Mouse (Mus musculus) liver, adult 2 months (tissue): Measurements from ENCODE around the gene Retreg1. TPM values are rescaled to one million over a fixed set of nuclear protein-coding genes. Genes with fewer than 3 reads are reported as not detected.

Experiments used
- DNase-seq: peaks from one replicate; pipeline ENCODE4 v3.0.0-alpha.2; 2011; ENCODE audit warnings: low read depth, low spot score; ENCODE audit errors: extremely low read depth
- H3K27ac ChIP-seq: fragments of 200-500 bp; replicated peaks from 2 replicates; pipeline ENCODE4 v1.5.1; 2012; ENCODE audit warnings: low read depth, mild to moderate bottlenecking, control low read depth, inconsistent platforms, low read length; ENCODE audit not compliant: insufficient read depth
- H3K27me3 ChIP-seq: fragments of 200-500 bp; 2 replicates; pipeline ENCODE4 v1.6.1; 2012; ENCODE audit warnings: mild to moderate bottlenecking, moderate library complexity, low read length, inconsistent platforms; ENCODE audit not compliant: control insufficient read depth, insufficient read depth
- H3K36me3 ChIP-seq: fragments of 200-500 bp; 2 replicates; pipeline ENCODE4 v1.6.1; 2012; ENCODE audit warnings: low read length, inconsistent platforms; ENCODE audit not compliant: control insufficient read depth, insufficient read depth
- H3K4me1 ChIP-seq: fragments of 200-500 bp; 2 replicates; pipeline ENCODE4 v1.6.1; 2011; ENCODE audit warnings: low read length; ENCODE audit not compliant: control insufficient read depth, insufficient read depth
- H3K4me3 ChIP-seq: fragments of 200-500 bp; 2 replicates; pipeline ENCODE4 v1.5.1; 2011; ENCODE audit warnings: low read depth, mild to moderate bottlenecking, control low read depth, low read length, moderate library complexity; ENCODE audit not compliant: insufficient read depth
- H3K79me2 ChIP-seq: fragments of 200-500 bp; 2 replicates; pipeline ENCODE4 v1.6.1; 2012; ENCODE audit warnings: inconsistent platforms, mild to moderate bottlenecking, low read length, moderate library complexity; ENCODE audit not compliant: control insufficient read depth, insufficient read depth
- H3K9ac ChIP-seq: fragments of 200-500 bp; 2 replicates; pipeline ENCODE4 v1.6.1; 2012; ENCODE audit warnings: low read depth, mild to moderate bottlenecking, control low read depth, inconsistent platforms, low read length
- CTCF ChIP-seq: fragments of 200-500 bp; IDR thresholded peaks from 2 replicates; pipeline ENCODE4 v1.5.1; 2011; ENCODE audit warnings: low read depth, low read length, control low read depth
- POLR2A ChIP-seq: fragments of 200-500 bp; IDR thresholded peaks from 2 replicates; pipeline ENCODE4 v1.6.1; 2011; ENCODE audit warnings: low read length, control low read depth; ENCODE audit not compliant: insufficient read depth; ENCODE audit errors: extremely low read depth
- WGBS: fragments of 180-500 bp; shearing (Covaris S2); methylation state at CpG from one replicate; pipeline ENCODE4 v1.1.7; 2018; 5-methylcytosine and 5-hydroxymethylcytosine counted together
- polyA plus RNA-seq: library from polyadenylated mRNA; depleted of rRNA; stranded (reverse); fragments of >200 nt; gene quantifications from 2 replicates; pipeline ENCODE4 v1.2.3, GENCODE M21; 2012
- total RNA-seq: library from RNA; depleted of rRNA; stranded (reverse); fragments of >200 nt; gene quantifications from 2 replicates; pipeline ENCODE4 v1.2.3, GENCODE M21; 2014

Gene Retreg1
- total and polyA plus RNA-seq, 2 experiments = 16.1 to 176 TPM

DNA sequence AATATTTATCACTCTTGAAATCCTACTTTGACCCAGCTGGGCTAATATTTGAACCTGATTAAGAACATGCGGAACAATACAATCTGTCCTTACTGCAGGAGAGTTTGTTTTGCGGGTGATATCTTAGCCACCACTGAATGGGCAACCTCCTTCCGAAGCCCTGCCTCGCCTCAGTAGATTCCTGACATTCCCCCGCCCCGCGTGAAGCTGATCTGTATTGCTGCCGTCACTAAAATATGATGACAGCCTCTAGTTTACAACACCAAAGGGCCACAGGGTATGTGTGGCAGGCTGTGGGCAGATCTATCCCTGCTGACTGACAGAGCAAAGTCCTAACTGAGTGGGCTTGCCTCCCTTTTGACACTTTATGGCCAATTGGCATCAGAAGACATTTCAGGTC, 102.2 kb downstream of the Retreg1 start:
- H3K27me3 ChIP-seq = no peaks in the 10 kb centered on the region
- WGBS = 20% methylated on average over 8 of the region's 8 CpGs
- H3K4me1 ChIP-seq = peaks cover 30% of the 10 kb centered on the region
- H3K4me3 ChIP-seq = no peak overlapping the region
- H3K9ac ChIP-seq = no peak overlapping the region
- H3K36me3 ChIP-seq = no peaks in the 10 kb centered on the region
- no peak for TF ChIP-seq CTCF
- TF ChIP-seq POLR2A = no peak
- peaks cover 37% of the 10 kb centered on the region; the same call in 1 of the 2 replicates for H3K79me2 ChIP-seq
- H3K27ac ChIP-seq = peak overlapping the region; percentile 17
- DNase-seq = peak; percentile 77

GRCm38 (mm10) chr15:25946482-25946881, 103.5 kb downstream of the Retreg1 start:
- TF ChIP-seq CTCF = no peak
- no peak for TF ChIP-seq POLR2A
- Histone ChIP-seq H3K79me2 (peaks cover 45% of the 10 kb centered on the region; the same call in 1 of the 2 replicates), H3K9ac (no peak overlapping the region), H3K27me3 (no peaks in the 10 kb centered on the region), H3K36me3 (no peaks in the 10 kb centered on the region), H3K4me3 (no peak overlapping the region), H3K27ac (no peak overlapping the region), H3K4me1 (peaks cover 30% of the 10 kb centered on the region)
- 82% methylated on average over 7 of the region's 7 CpGs for WGBS
- DNase-seq = no peak

- H3K4me1 ChIP-seq = peaks cover 24% of the 10 kb centered on the region
- no peak overlapping the region for H3K4me3 ChIP-seq
- H3K27ac ChIP-seq = no peak overlapping the region
- no peak for DNase-seq
- H3K9ac ChIP-seq = no peak overlapping the region
- no peak for TF ChIP-seq POLR2A
- TF ChIP-seq CTCF = no peak
- H3K36me3 ChIP-seq = no peaks in the 10 kb centered on the region
- H3K27me3 ChIP-seq = no peaks in the 10 kb centered on the region
- WGBS = 76% methylated on average over 8 of the region's 8 CpGs
- H3K79me2 ChIP-seq = peaks cover 45% of the 10 kb centered on the region; the same call in 1 of the 2 replicates
Measured at GRCm38 (mm10) chr15:25947383-25947782, 104.4 kb downstream of the Retreg1 start.

DNA sequence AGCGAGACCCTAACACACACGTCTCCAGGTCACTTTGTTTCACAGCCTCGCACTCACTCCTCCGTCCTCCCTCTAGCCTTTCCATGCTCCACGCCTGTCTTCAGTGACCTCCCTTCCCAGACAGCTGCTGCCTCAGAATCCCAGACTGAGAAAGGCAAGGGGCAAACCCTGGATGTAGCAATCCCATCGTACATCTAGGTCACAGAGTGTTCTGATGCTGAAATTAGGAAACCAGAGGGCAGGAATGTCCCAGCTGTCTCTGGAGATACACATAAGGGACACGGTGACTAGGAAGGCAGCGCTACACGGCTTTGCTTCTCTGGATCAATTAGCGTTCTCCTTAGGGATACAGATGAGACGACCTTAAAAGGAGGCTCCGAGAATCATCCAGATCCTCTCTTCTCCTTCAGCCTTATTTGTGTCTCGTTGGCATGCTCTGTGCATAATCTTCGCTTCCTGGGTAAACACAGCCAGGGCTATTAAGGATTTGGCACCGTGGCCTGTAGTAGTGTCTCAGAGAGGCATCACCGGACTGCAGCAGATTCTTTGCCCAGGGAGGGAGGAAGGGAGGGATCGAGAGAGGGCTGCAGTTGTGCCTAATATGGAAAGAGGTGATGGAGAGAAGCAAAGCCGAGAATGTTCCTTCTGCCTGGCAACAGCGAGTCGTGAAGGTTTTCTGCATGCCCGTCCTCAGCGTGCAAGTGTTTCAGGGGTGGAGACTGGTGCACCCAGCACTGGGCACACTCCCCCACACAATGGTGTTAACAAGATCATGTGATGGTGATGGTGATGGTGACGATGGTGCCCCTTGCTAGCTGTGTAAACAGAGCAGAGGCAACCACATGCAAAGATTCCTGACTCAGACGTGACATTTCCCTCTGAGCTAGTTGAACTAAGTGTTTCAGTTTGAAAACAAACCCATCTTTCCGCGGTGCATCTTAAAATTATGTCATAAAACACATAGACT, 105.6 kb downstream of the Retreg1 start:
- 62% methylated on average over 26 of the region's 26 CpGs for WGBS
- H3K9ac ChIP-seq = no peak overlapping the region
- peaks cover 18% of the 10 kb centered on the region for H3K4me1 ChIP-seq
- peak; percentile 76 for DNase-seq
- H3K27ac ChIP-seq = no peak overlapping the region
- TF ChIP-seq POLR2A (no peak), CTCF (no peak)
- no peaks in the 10 kb centered on the region for H3K36me3 ChIP-seq
- no peak overlapping the region for H3K4me3 ChIP-seq
- H3K27me3 ChIP-seq = no peaks in the 10 kb centered on the region
- H3K79me2 ChIP-seq = peaks cover 42% of the 10 kb centered on the region; the same call in 1 of the 2 replicates

GRCm38 (mm10) chr15:25949696-25950095, 106.7 kb downstream of the Retreg1 start:
- no peaks in the 10 kb centered on the region for H3K27me3 ChIP-seq
- H3K36me3 ChIP-seq = no peaks in the 10 kb centered on the region
- peaks cover 15% of the 10 kb centered on the region for H3K4me1 ChIP-seq
- no peak overlapping the region for H3K27ac ChIP-seq
- no peak overlapping the region for H3K4me3 ChIP-seq
- WGBS = 82% methylated on average over 9 of the region's 9 CpGs
- no peak for DNase-seq
- peaks cover 38% of the 10 kb centered on the region; the same call in 1 of the 2 replicates for H3K79me2 ChIP-seq
- H3K9ac ChIP-seq = no peak overlapping the region
- no peak for TF ChIP-seq CTCF
- no peak for TF ChIP-seq POLR2A

DNA sequence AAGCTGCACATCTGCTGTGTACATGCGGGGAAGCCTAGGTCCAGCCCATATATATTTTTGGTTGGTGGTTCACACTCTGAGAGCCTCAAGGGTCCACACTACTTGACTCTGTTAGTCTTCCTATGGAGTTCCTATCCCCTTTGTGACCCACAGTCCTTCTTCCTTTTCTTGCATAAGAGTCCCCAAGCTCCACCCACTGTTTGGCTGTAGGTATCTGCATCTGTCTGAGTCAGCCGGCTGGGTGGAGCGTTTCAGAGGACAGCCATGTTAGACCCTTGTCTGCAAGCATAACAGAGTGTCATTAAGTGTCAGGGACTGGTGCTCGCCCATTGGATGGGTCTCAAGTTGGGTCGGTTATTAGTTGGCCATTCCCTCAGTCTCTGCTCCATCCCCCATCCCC, 107.6 kb downstream of the Retreg1 start:
- no peaks in the 10 kb centered on the region for H3K36me3 ChIP-seq
- DNase-seq = no peak
- peaks cover 10% of the 10 kb centered on the region for H3K4me1 ChIP-seq
- no peak overlapping the region for H3K4me3 ChIP-seq
- 62% methylated on average over 5 of the region's 5 CpGs for WGBS
- no peak for TF ChIP-seq CTCF
- TF ChIP-seq POLR2A = no peak
- no peak overlapping the region for H3K27ac ChIP-seq
- peaks cover 40% of the 10 kb centered on the region; the same call in 1 of the 2 replicates for H3K79me2 ChIP-seq
- no peak overlapping the region for H3K9ac ChIP-seq
- no peaks in the 10 kb centered on the region for H3K27me3 ChIP-seq
